Mouse (Mus musculus) inflammation-experienced regulatory T-cells (primary cell): ENCODE data around the gene Cbx5. TPM values are rescaled to one million over a fixed set of nuclear protein-coding genes. Genes with fewer than 3 reads are reported as not detected.

Experiments
- polyA plus RNA-seq, 2 experiments: library from polyadenylated mRNA; unstranded; fragments of 100-300 nt; shearing (Covaris generic); gene quantifications; one replicate each; pipeline ENCODE4 v1.2.1; 2017

The Cbx5 gene
- 10 to 100 TPM; 14.4 to 14.5 TPM for polyA plus RNA-seq

GRCm38 (mm10) chr15:103239685-103240159 is at the start of gene Cbx5:
Gene Cbx5, minus strand, starts transcription at chr15:103239816.

GRCm38 (mm10) chr15:103272419-103273279 is 33.0 kb upstream of the Cbx5 start, which contains the start of gene Copz1:
Gene Copz1, plus strand, starts transcription at chr15:103272714.

DNA sequence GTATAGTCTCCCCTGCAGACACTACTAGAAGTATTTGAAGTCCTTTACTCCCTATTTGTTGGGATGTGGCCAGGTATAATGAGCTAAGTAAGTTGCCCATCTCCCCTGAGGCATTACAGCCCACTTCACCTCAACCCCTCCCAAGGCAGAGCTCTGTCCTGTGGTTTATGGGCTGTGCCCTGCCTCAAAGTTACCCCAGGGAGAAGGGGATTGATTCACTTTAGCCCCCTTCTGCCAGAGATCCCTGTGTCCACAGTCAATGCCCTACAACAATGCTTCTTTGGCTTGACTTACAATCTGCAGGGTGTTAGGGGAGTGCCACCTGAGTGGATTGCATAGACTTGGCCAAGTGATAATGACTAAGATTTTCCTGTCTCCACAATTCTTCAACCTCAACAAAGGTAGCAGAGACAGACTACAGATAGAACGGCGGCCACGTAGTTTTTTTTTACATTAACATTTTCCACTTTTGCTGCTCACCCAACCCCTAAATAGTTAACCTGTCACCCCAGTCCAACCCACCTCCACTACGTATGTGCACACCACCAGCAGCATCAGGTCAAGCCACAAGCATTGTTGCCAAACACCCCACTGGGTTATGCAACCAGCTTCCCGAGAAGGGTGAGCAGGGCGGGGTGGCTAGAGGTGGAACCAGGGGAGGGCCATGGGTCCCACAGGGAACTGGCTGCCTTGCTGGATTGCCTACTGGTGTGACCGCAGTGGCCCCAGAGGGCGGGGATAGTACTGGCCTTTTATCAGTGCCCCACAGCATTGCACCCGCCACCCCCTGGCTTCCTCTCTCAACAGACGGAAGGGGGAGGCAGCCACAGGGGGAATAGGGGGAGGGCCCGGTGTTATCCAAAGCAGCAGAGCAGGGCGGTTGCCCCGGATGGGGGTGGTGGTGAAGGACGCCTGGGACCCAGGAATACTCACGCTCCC is 18.4 kb upstream of the Cbx5 start, which contains the start of gene Nfe2:
Gene Nfe2 (minus strand): TSS at position 614 of the 939 bp plus-strand sequence.

DNA sequence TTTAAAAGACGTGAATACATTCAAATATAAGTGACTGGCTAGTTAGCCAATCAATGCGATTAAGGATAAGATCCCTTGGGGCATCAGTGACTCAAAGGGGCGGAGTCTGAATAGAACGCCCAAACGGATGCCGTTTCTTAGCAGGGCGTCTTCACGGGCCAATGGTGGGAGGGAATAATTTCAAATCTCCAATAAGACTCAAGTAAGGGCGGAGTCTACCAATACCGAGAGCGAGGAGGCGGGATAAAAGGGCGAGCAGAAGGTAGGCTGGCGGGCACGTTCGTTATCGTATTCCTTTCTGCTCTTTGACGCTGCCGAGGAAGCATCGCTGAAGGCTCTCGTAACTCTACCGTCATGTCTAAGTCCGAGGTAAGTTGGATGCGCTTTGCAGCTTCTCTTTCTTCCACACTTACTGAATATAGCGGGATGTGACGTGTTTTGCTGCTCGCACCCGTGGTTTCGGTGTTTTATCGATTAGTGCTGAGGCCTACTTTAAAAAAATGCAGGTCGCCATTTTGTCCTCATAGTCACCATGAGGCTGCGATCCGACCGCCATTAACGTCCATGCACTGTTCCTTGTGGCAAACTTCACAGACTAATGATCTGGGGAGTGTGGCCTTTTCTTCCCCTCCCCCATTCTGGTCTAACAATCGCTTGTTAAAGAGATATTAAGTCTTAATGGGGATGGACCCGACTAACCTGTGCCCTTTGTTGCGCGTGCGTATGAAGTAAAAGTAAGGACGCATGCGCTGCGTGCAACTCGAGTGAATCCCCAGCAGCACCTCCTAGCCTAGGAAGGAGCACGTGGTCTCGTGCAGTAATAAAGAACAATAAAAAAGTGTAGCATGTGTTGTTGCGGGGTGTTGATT is 778 bp upstream of the Cbx5 start, which contains the start of gene Hnrnpa1:
Gene Hnrnpa1 (plus strand): TSS at position 273 of the 869 bp plus-strand sequence.

DNA sequence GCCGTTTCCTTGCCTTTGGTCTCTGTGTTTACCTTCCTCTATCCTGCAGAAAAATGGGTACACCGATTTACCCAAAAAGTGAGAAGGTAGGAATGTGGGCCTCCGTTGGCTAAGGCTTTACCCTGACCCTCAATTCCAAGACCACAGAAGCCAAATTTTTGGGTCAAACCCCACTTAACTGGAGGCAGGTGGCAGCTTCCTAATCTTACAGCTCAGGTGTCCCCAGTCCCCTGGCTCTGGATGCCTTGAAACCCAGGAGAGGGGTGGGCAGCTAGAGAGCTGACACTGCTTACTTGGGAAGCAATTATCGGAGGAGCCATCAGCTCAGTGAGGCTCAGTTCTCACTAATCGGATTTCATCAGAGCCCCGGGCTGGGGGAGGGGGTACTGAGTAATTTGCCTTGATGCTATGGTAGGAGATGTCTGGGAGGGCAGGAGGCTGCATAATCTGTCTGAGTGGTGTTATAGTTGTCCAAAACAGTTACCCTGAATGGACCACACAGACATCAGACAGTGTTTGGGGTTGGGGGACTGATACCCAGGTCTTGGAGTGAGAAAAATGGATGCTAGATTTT is 72.5 kb downstream of the Cbx5 start, which contains the start of gene Smug1:
Gene Smug1 (minus strand): TSS at position 51 of the 574 bp plus-strand sequence.

Other genes with a start within 250 kb of the Cbx5 start
- 1 to 10 TPM in 1 of 2 experiments, under 1 TPM in 1; 0.17 to 2.6 TPM for gene Hoxc8, start 249.2 kb downstream of the Cbx5 start, polyA plus RNA-seq
- not detected for gene Hoxc6, start 241.6 kb downstream of the Cbx5 start, polyA plus RNA-seq
- not detected for gene Hoxc4, start 220.9 kb downstream of the Cbx5 start, polyA plus RNA-seq
- 10 to 100 TPM in 1 of 2 experiments, 1 to 10 TPM in 1; 8.5 to 10.6 TPM for gene Smug1, start 72.7 kb downstream of the Cbx5 start, polyA plus RNA-seq
- 100 to 1,000 TPM; 122 to 140 TPM for gene Hnrnpa1, start 616 bp upstream of the Cbx5 start, polyA plus RNA-seq
- 1 to 10 TPM; 1.2 to 1.9 TPM for gene Nfe2, start 18.6 kb upstream of the Cbx5 start, polyA plus RNA-seq
- 100 to 1,000 TPM; 150 to 183 TPM for gene Copz1, start 32.9 kb upstream of the Cbx5 start, polyA plus RNA-seq
- not detected for gene Gpr84, start 70.8 kb upstream of the Cbx5 start, polyA plus RNA-seq
- gene Zfp385a, start 100.3 kb upstream of the Cbx5 start, polyA plus RNA-seq = under 1 TPM in 1 of 2 experiments, not detected in 1; 0.45 TPM
- 1 to 10 TPM; 4.4 to 6.0 TPM for gene Itga5, start 126.9 kb upstream of the Cbx5 start, polyA plus RNA-seq
- not detected for gene Gtsf1, start 190.7 kb upstream of the Cbx5 start, polyA plus RNA-seq
- not detected for gene Gtsf2, start 208.7 kb upstream of the Cbx5 start, polyA plus RNA-seq
- 100 to 1,000 TPM; 130 to 134 TPM for gene Nckap1l, start 214.0 kb upstream of the Cbx5 start, polyA plus RNA-seq